Mouse (Mus musculus) MEL (cell line): ENCODE measurements at regions not wholly inside any gene's neighbourhood (a gene's known extent, or its start where the extent isn't known, plus 50 kb on each side); places are given as distances from the start of the nearest gene placed in this dataset.

ENCODE experiments used
- DNase-seq: peaks from one replicate; pipeline ENCODE4 v3.0.0; 2011; ENCODE audit warnings: low read depth, low spot score
- H3K27ac ChIP-seq: 2 replicates; pipeline ENCODE4 v1.5.1; 2012; ENCODE audit warnings: low read depth, mild to moderate bottlenecking, control low read depth, low read length, moderate library complexity; ENCODE audit not compliant: control insufficient read depth
- H3K27me3 ChIP-seq, 2 experiments: fragments of 150-350 bp in 1 of 2; sonication (generic) in 1 of 2; 2 replicates each; pipeline ENCODE4 v1.6.1; 2012; ENCODE audit warnings: low read length in 2 of 2, mild to moderate bottlenecking in 2 of 2, improper control_type of control experiment in 1 of 2, moderate library complexity in 1 of 2; ENCODE audit not compliant: insufficient read depth in 2 of 2, control insufficient read depth in 1 of 2
- H3K36me3 ChIP-seq, 2 experiments: 2 replicates each; pipeline ENCODE4 v1.6.1; 2012 to 2014; ENCODE audit warnings: low read length in 2 of 2, improper control_type of control experiment in 1 of 2, inconsistent platforms in 1 of 2, mild to moderate bottlenecking in 1 of 2; ENCODE audit not compliant: insufficient read depth in 2 of 2, control insufficient read depth in 1 of 2
- H3K4me1 ChIP-seq, 2 experiments: fragments of 150-350 bp in 1 of 2; sonication (generic) in 1 of 2; 2 replicates each; pipeline ENCODE4 v1.6.1; 2012; ENCODE audit warnings: low read length in 2 of 2, improper control_type of control experiment in 1 of 2, mild to moderate bottlenecking in 1 of 2; ENCODE audit not compliant: insufficient read depth in 2 of 2, control insufficient read depth in 1 of 2
- H3K4me3 ChIP-seq, 2 experiments: fragments of 150-350 bp in 1 of 2; sonication (generic) in 1 of 2; 2 replicates each; pipeline ENCODE4 v1.5.1; 2012; ENCODE audit warnings: low read depth in 2 of 2, low read length in 2 of 2, mild to moderate bottlenecking in 2 of 2, moderate library complexity in 2 of 2, control low read depth in 1 of 2, improper control_type of control experiment in 1 of 2; ENCODE audit not compliant: control insufficient read depth in 1 of 2, insufficient read depth in 1 of 2
- H3K79me2 ChIP-seq: 2 replicates; pipeline ENCODE4 v1.6.1; 2012; ENCODE audit warnings: mild to moderate bottlenecking, low read length, moderate library complexity; ENCODE audit not compliant: control insufficient read depth, poor library complexity, insufficient read depth
- H3K9ac ChIP-seq: 2 replicates; pipeline ENCODE4 v1.6.1; 2012; ENCODE audit warnings: low read depth, mild to moderate bottlenecking, control low read depth, low read length, moderate library complexity; ENCODE audit not compliant: control insufficient read depth, poor library complexity, severe bottlenecking
- H3K9me3 ChIP-seq: fragments of 150-350 bp; sonication (generic); replicated peaks from 2 replicates; pipeline ENCODE4 v1.6.1; 2012; ENCODE audit warnings: mild to moderate bottlenecking, low read length, improper control_type of control experiment, moderate library complexity; ENCODE audit not compliant: insufficient read depth
- BHLHE40 ChIP-seq: IDR thresholded peaks from 2 replicates; pipeline ENCODE4 v1.6.1; 2012; ENCODE audit warnings: low read depth, mild to moderate bottlenecking, inconsistent platforms, low read length, improper control_type of control experiment, borderline replicate concordance
- CHD2 ChIP-seq: IDR thresholded peaks from 2 replicates; pipeline ENCODE4 v1.6.1; 2011; ENCODE audit warnings: low read length, improper control_type of control experiment
- CTCF ChIP-seq, 3 experiments: IDR thresholded peaks in 2 of 3; conservative IDR thresholded peaks in 1 of 3; 2 replicates each; pipeline ENCODE4 v1.5.1; 2011 to 2012; ENCODE audit warnings: low read length in 3 of 3, low read depth in 2 of 3, mild to moderate bottlenecking in 2 of 3, improper control_type of control experiment in 1 of 3, inconsistent platforms in 1 of 3, mixed read lengths in 1 of 3, moderate library complexity in 1 of 3; ENCODE audit not compliant: control insufficient read depth in 1 of 3, insufficient read depth in 1 of 3, poor library complexity in 1 of 3, severe bottlenecking in 1 of 3
- ELF1 ChIP-seq: IDR thresholded peaks from 2 replicates; pipeline ENCODE4 v1.6.1; 2014; ENCODE audit warnings: low read depth, mild to moderate bottlenecking, inconsistent platforms, low read length, improper control_type of control experiment, moderate library complexity
- ETS1 ChIP-seq: IDR thresholded peaks from 2 replicates; pipeline ENCODE4 v1.6.1; 2012; ENCODE audit warnings: low read depth, mild to moderate bottlenecking, inconsistent platforms, low read length, improper control_type of control experiment, moderate library complexity
- GABPA ChIP-seq: IDR thresholded peaks from 2 replicates; pipeline ENCODE4 v1.6.1; 2012; ENCODE audit warnings: low read depth, mild to moderate bottlenecking, inconsistent platforms, low read length, improper control_type of control experiment, moderate library complexity
- HCFC1 ChIP-seq: IDR thresholded peaks from 2 replicates; pipeline ENCODE4 v1.6.1; 2012; ENCODE audit warnings: low read depth, mild to moderate bottlenecking, inconsistent platforms, low read length, improper control_type of control experiment, moderate library complexity
- JUND ChIP-seq: IDR thresholded peaks from 2 replicates; pipeline ENCODE4 v1.6.1; 2011; ENCODE audit warnings: low read depth, mild to moderate bottlenecking, improper control_type of control experiment, low read length
- KAT2A ChIP-seq: conservative IDR thresholded peaks from 2 replicates; pipeline ENCODE4 v1.6.1; 2012; ENCODE audit warnings: low read depth, low read length, improper control_type of control experiment, inconsistent platforms
- MAFK ChIP-seq: IDR thresholded peaks from 2 replicates; pipeline ENCODE4 v1.6.1; 2011; ENCODE audit warnings: low read depth, mild to moderate bottlenecking, low read length, improper control_type of control experiment, borderline replicate concordance
- MAZ ChIP-seq: IDR thresholded peaks from 2 replicates; pipeline ENCODE4 v1.6.1; 2012; ENCODE audit warnings: low read depth, mild to moderate bottlenecking, inconsistent platforms, low read length, improper control_type of control experiment
- MXI1 ChIP-seq: IDR thresholded peaks from 2 replicates; pipeline ENCODE4 v1.6.1; 2011; ENCODE audit warnings: mild to moderate bottlenecking, low read depth, low read length, improper control_type of control experiment
- MYC ChIP-seq: IDR thresholded peaks from 2 replicates; pipeline ENCODE4 v1.6.1; 2011; ENCODE audit warnings: low read depth, mild to moderate bottlenecking, low read length, improper control_type of control experiment, moderate library complexity
- NRF1 ChIP-seq: IDR thresholded peaks from 2 replicates; pipeline ENCODE4 v1.6.1; 2014; ENCODE audit warnings: low read depth, mild to moderate bottlenecking, inconsistent platforms, low read length, improper control_type of control experiment, moderate library complexity; ENCODE audit not compliant: poor library complexity, insufficient read depth, severe bottlenecking
- POLR2AphosphoS2 ChIP-seq: IDR thresholded peaks from 2 replicates; pipeline ENCODE4 v1.6.1; 2011; ENCODE audit warnings: low read length, improper control_type of control experiment
- TBP ChIP-seq: IDR thresholded peaks from 2 replicates; pipeline ENCODE4 v1.8.0; 2011; ENCODE audit warnings: low read depth, low read length, improper control_type of control experiment
- USF1 ChIP-seq: IDR thresholded peaks from 2 replicates; pipeline ENCODE4 v1.6.1; 2014; ENCODE audit warnings: low read depth, mild to moderate bottlenecking, inconsistent platforms, low read length, improper control_type of control experiment, moderate library complexity
- USF2 ChIP-seq, 2 experiments: IDR thresholded peaks; 2 replicates each; pipeline ENCODE4 v1.6.1; 2011 to 2012; ENCODE audit warnings: improper control_type of control experiment in 2 of 2, low read length in 2 of 2, borderline replicate concordance in 1 of 2, inconsistent platforms in 1 of 2, low read depth in 1 of 2, mild to moderate bottlenecking in 1 of 2; ENCODE audit not compliant: insufficient read depth in 1 of 2
- ZC3H11A ChIP-seq: IDR thresholded peaks from 2 replicates; pipeline ENCODE4 v1.6.1; 2012; ENCODE audit warnings: low read depth, mild to moderate bottlenecking, inconsistent platforms, low read length, improper control_type of control experiment
- ZMIZ1 ChIP-seq: IDR thresholded peaks from 2 replicates; pipeline ENCODE4 v1.6.1; 2012; ENCODE audit warnings: low read depth, mild to moderate bottlenecking, inconsistent platforms, low read length, improper control_type of control experiment, moderate library complexity

GRCm38 (mm10) chr9:63876886-63877285 is 119.1 kb upstream of the Smad3 start:
- TF ChIP-seq KAT2A, result no peak
- TF ChIP-seq MYC, result no peak
- TF ChIP-seq NRF1, result no peak
- no peak for TF ChIP-seq MAFK
- TF ChIP-seq CTCF (IDR thresholded peaks at IDR 0.05 in 2 of 3, conservative IDR thresholded peaks at IDR 0.05 in 1 of 3; ENCODE audit: control insufficient read depth in 1 of 3, insufficient read depth in 1 of 3, low read depth in 2 of 3, low read length in 3 of 3, poor library complexity in 1 of 3, severe bottlenecking in 1 of 3), result no peak
- TF ChIP-seq MAZ, result no peak
- no peak for TF ChIP-seq GABPA
- no peak for TF ChIP-seq JUND
- TF ChIP-seq ELF1, result no peak
- no peak for TF ChIP-seq ETS1
- TF ChIP-seq USF2 (IDR thresholded peaks at IDR 0.05; ENCODE audit: borderline replicate concordance in 1 of 2, insufficient read depth in 1 of 2, low read depth in 1 of 2, low read length in 2 of 2), result no peak
- TF ChIP-seq HCFC1, result no peak
- H3K9ac ChIP-seq, result no peak overlapping the region
- no peak overlapping the region for H3K27ac ChIP-seq
- no peak overlapping the region for H3K4me3 ChIP-seq
- H3K4me1 ChIP-seq, result peaks cover 2 to 3% of the 10 kb centered on the region in 2 experiments; a peak in 2 of 4 replicates
- peaks cover 0 to 1% of the 10 kb centered on the region in 2 experiments; a peak in 1 of 4 replicates for H3K27me3 ChIP-seq
- no peak for DNase-seq
- H3K36me3 ChIP-seq, result peaks cover 0 to 5% of the 10 kb centered on the region in 2 experiments; a peak in 1 of 4 replicates
- no peaks in the 10 kb centered on the region for H3K9me3 ChIP-seq
- H3K79me2 ChIP-seq, result no peaks in the 10 kb centered on the region

DNA sequence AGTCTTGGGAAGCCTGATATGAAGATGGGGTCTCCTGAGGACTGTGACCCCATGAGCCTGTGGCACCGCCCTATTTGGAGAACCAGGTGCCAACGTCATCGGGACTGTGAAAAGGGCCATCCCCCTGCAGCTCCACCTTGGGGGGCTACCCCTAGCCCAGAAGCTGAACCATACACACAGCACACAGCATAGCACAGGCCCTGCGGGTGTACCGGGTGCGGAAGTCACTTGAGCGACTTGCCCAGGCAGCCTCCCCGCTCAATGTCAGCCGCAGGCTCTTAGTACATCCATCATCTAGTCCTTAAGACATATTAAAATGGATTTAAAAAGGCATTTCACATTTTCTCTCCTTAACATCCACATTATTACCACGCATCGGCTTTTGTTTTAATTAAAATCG is 118.2 kb upstream of the Smad3 start:
- peaks cover 0 to under 1% of the 10 kb centered on the region in 2 experiments; a peak in 1 of 4 replicates for H3K4me1 ChIP-seq
- no peak overlapping the region for H3K27ac ChIP-seq
- H3K9ac ChIP-seq, result no peak overlapping the region
- H3K27me3 ChIP-seq, result peaks cover 0 to 1% of the 10 kb centered on the region in 2 experiments; a peak in 2 of 4 replicates
- no peak for TF ChIP-seq ZC3H11A
- no peak for TF ChIP-seq CHD2
- no peak for TF ChIP-seq POLR2AphosphoS2
- no peak for TF ChIP-seq MYC
- TF ChIP-seq MXI1, result no peak
- no peak for TF ChIP-seq KAT2A
- no peak for TF ChIP-seq MAFK
- TF ChIP-seq USF1, result no peak
- TF ChIP-seq TBP, result no peak
- TF ChIP-seq USF2 (IDR thresholded peaks at IDR 0.05; ENCODE audit: borderline replicate concordance in 1 of 2, insufficient read depth in 1 of 2, low read depth in 1 of 2, low read length in 2 of 2), result no peak
- TF ChIP-seq ETS1, result no peak
- no peak for TF ChIP-seq ZMIZ1
- no peak for TF ChIP-seq BHLHE40
- no peaks in the 10 kb centered on the region for H3K79me2 ChIP-seq
- H3K36me3 ChIP-seq, result peaks cover 0 to 1% of the 10 kb centered on the region in 2 experiments; a peak in 1 of 4 replicates
- no peak overlapping the region for H3K4me3 ChIP-seq
- DNase-seq, result no peak
- no peaks in the 10 kb centered on the region for H3K9me3 ChIP-seq
